Mouse (Mus musculus) telencephalon, adult 2 months (tissue): ENCODE data around the gene Gm20388.
A peak's percentile ranks its signal among the peaks of the same experiment; 100 is the strongest.
"Not testable (repeated sequence)": the region's sequence is repeated elsewhere in the genome, so short reads cannot be mapped to it uniquely, and the experiment has no call there.

Experiments
- DNase-seq: peaks from one replicate; pipeline ENCODE4 v3.0.0-alpha.2; 2011; ENCODE audit warnings: low read depth, low spot score

Gene Gm20388

GRCm38 (mm10) chr8:123406786-123407185 is 3496.1 kb downstream of the Gm20388 start, which contains the start of gene Mc1r:
TSS of gene Mc1r (plus strand) at chr8:123407107.
- no peak for DNase-seq

- DNase-seq = no peak
Observed at GRCm38 (mm10) chr8:123407612-123408011, 3497.0 kb downstream of the Gm20388 start.

GRCm38 (mm10) chr8:123408586-123409544 is 3498.2 kb downstream of the Gm20388 start:
- no peak for DNase-seq

GRCm38 (mm10) chr8:123410049-123410587 is 3499.5 kb downstream of the Gm20388 start:
- peak; percentile 36 for DNase-seq

DNA sequence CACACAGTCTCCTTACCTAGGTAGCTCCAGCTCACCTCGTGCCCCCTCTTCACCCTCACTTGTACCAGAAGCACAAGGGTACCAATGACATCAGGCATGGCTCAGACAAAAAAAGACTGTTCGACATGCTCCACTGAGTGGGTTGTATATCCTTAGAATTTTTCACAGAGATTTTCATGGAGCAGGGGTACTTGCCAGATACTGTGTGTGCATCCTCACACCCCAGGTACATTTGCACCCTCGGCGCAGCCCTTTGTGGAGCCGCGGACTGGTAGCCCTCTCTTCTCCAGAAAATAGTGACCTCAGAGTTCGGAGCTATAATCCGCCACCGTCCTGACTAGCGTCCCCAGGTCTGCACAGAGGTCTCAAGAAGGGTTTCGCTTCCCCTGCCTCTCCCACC is 3500.1 kb downstream of the Gm20388 start:
- no peak for DNase-seq

DNA sequence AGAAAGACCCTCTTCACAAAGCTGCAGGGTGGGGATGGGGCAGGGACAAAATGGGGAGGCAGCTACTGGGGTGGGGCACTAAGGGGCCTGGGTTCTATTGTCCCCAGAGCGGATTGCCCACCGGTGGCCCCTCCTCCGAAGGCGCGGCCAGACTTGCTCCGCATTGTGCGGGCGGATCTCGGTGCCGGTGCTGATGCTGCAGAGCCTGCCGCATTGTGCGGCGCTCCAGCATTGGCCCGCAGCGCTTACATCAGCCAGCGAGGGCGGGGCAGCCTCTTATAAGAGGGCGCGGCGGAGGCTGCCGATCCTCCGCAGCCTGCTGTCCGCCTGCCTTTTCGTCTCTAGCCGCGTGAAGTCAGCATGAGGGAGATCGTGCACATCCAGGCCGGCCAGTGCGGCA is 3500.6 kb downstream of the Gm20388 start, which contains the start of gene Tubb3:
TSS of gene Tubb3 (plus strand) at position 179 of the 400 bp plus-strand sequence.
- DNase-seq = peak; percentile 90

- no peak for DNase-seq
Observed at GRCm38 (mm10) chr8:123411781-123412327, 3501.2 kb downstream of the Gm20388 start.

DNA sequence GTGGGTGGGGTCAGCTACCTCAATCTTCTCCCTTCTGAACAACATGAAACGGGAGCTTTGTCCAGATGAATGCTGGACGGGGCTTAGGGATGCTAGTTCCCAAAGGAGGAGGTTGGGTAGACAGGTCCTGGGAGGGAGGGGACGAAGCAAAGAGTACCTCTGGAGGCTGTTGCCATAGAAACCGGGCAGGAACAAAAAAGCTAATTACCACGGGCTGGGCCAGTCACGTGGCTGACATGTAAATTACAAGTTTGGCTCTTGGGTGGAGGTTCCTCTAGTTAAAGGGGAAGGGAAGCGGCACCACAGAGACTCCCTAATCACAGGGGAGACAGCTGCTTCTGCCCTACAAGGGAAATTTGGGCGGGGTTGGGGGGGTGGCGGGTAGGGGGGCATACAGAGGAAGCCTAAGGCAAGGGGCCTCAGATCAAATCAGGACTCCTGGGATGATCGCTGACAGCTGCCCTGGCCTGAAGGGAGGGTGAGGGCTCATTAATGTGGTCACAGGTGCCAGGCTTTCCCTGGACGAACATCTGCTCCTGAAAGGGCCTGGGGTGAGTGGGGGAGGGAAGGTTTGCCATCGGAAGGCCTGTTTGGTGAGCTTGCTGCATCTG is 3502.0 kb downstream of the Gm20388 start:
- DNase-seq = peak; percentile 93

- no peak for DNase-seq
Observed at GRCm38 (mm10) chr8:123414255-123414654, 3503.6 kb downstream of the Gm20388 start.

- DNase-seq = not testable (repeated sequence)
Observed at GRCm38 (mm10) chr8:123414997-123415696, 3504.5 kb downstream of the Gm20388 start.

DNA sequence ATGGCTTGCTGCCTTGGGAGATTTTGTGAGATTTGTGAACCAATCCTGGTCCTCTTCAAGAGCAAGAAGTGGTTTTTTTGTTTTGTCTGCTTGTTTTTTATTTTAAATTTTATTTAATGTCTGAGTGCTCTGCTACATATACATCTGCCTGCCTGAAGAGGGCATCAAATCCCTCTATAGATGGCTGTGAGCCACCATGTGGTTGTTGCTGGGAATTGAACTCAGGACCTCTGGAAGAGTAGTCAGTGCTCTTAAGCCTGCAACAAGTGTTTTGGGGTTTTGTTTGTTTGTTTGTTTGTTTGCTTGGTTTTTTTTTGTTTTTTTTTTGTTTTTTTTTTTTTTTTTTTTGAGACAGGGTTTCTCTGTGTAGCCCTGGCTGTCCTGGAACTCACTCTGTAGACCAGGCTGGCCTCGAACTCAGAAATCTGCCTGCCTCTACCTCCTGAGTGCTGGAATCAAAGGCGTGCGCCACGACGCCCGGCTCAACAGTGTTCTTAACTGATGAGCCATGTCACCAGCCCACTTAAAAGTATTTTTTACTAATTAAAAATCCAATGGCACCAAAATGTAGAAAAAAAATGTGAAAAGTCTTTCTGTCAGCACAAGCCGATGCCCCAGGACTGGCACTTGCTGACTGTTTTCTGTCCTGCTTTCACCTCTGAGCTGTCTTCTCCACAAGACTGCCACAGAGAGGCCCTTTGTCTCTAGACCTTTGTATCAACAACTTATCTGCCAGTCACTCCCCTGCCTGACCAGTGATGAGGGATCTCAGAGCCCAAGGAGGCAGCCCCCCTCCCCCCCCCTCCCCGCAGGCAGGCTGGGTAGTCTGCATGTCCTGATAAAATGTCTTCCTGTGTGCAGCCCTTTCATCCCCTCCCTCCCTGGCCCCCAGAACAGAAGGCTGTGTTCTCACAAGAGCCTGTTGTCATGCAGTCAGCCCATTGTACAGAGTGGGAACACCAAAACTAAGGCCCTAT is 3505.6 kb downstream of the Gm20388 start:
- DNase-seq = no peak

DNA sequence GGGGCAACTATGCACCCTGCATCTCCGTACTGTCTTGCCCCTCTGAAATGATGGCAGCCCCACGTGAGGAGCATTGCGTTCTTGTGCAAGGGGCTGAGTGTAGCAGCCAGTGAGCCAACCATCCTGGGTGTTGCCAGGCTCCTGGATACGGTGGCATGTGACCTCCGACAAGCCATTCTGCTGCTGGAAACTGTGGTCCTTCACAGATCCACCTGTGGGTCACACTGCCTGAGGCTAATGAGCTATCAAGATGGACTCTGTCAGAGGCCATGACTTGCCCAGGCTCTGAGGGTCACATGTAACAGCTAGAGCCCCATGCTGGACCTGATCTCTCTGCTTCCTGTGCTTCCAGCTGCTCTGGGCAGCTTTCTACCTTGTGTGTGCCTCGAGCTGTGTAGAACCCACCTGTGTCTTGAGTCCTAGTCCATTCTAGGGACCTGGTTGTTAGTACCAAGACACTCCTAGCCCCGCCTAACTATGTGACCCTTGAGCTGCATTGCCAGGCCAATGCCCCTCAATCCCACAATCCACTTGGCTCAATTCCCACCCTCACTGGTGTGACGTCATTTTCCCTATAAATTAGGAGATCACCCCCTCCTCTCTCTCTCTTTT is 3506.4 kb downstream of the Gm20388 start:
- no peak for DNase-seq

- no peak for DNase-seq
Observed at GRCm38 (mm10) chr8:123419711-123420110, 3509.1 kb downstream of the Gm20388 start.

DNA sequence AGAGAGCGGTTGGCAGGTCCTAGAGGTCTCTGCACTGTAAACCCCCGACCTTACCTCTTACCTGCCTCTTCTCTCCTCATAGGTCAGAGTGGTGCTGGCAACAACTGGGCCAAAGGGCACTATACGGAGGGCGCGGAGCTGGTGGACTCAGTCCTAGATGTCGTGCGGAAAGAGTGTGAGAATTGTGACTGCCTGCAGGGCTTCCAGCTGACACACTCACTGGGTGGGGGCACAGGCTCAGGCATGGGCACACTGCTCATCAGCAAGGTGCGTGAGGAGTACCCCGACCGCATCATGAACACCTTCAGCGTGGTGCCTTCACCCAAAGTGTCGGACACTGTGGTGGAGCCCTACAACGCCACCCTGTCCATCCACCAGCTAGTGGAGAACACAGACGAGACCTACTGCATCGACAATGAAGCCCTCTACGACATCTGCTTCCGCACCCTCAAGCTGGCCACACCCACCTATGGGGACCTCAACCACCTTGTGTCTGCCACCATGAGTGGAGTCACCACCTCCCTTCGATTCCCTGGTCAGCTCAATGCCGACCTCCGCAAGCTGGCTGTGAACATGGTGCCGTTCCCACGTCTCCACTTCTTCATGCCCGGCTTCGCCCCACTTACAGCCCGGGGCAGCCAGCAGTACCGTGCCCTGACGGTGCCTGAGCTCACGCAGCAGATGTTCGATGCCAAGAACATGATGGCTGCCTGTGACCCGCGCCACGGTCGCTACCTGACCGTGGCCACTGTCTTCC is 3510.1 kb downstream of the Gm20388 start:
- DNase-seq = no peak

- DNase-seq = no peak
Observed at GRCm38 (mm10) chr8:123421325-123421724, 3510.7 kb downstream of the Gm20388 start.

DNA sequence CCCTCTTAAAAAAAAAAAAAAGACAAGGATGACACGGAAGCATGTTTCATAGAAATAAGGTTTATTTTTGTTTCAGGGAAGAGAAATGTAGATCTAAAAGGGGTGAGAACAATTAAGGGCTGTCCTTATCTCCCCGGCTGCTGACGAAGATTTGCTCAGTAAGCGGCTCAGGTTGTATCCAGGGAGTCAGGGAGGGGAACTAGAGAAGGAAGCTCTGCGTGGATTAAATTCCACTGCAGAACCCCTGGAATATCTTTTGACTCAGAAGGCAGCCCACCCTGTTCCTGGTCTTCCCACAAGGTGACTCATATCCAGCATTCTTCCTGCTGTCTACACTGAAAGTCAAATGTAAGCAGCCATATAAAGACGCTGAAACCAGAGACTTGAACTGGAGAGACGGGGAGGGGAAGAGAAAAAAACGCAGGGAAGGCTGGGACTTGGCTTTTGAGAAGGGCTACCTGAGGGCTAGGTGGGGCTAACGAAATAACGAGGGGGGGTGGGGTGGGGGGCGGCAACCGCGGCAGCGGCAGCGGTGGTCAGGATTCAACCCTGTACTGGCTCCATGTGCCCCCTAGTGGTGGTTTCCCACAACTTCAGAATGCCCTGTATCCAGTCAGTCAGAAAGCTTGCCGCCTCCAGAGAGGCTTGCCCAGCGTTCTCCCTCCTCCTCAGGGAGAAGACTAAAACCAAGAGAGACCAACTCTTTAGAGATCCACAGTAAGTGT is 3511.6 kb downstream of the Gm20388 start:
- peak; percentile 63 for DNase-seq

- DNase-seq = no peak
Observed at GRCm38 (mm10) chr8:123422781-123423159, 3512.1 kb downstream of the Gm20388 start.

GRCm38 (mm10) chr8:123423441-123423840 is 3512.8 kb downstream of the Gm20388 start, which contains the start of gene Def8:
TSS of gene Def8 (plus strand) at chr8:123423527.
- no peak for DNase-seq
